Mouse (Mus musculus) brain, adult 2 months (tissue): ENCODE data around the gene Ets1.

Source experiments
- DNase-seq: peaks from one replicate; pipeline ENCODE4 v3.0.0; 2011; ENCODE audit warnings: low read depth, low spot score

Ets1 gene

GRCm38 (mm10) chr9:32711768-32712167, 75.7 kb downstream of the Ets1 start:
- no peak for DNase-seq

- no peak for DNase-seq
Measured at GRCm38 (mm10) chr9:32712383-32712910, 76.4 kb downstream of the Ets1 start.

GRCm38 (mm10) chr9:32713106-32713505, 77.1 kb downstream of the Ets1 start:
- DNase-seq = no peak

- no peak for DNase-seq
Measured at GRCm38 (mm10) chr9:32713790-32714189, 77.8 kb downstream of the Ets1 start.

GRCm38 (mm10) chr9:32714487-32714886, 78.5 kb downstream of the Ets1 start:
- no peak for DNase-seq

GRCm38 (mm10) chr9:32715806-32716466, 79.9 kb downstream of the Ets1 start:
- DNase-seq = peak; percentile 88

GRCm38 (mm10) chr9:32717268-32717920, 81.4 kb downstream of the Ets1 start:
- no peak for DNase-seq

- no peak for DNase-seq
Measured at GRCm38 (mm10) chr9:32717931-32718820, 82.2 kb downstream of the Ets1 start.

GRCm38 (mm10) chr9:32718868-32719267, 82.8 kb downstream of the Ets1 start:
- DNase-seq = no peak

GRCm38 (mm10) chr9:32719941-32720263, 83.9 kb downstream of the Ets1 start:
- no peak for DNase-seq

GRCm38 (mm10) chr9:32720264-32721031, 84.4 kb downstream of the Ets1 start:
- no peak for DNase-seq

- DNase-seq = no peak
Measured at GRCm38 (mm10) chr9:32721081-32721480, 85.1 kb downstream of the Ets1 start.

GRCm38 (mm10) chr9:32722205-32722604, 86.2 kb downstream of the Ets1 start:
- DNase-seq = no peak

- DNase-seq = no peak
Measured at GRCm38 (mm10) chr9:32722969-32723368, 86.9 kb downstream of the Ets1 start.

GRCm38 (mm10) chr9:32724131-32724825, 88.3 kb downstream of the Ets1 start:
- no peak for DNase-seq

GRCm38 (mm10) chr9:32725902-32726301, 89.9 kb downstream of the Ets1 start:
- no peak for DNase-seq

GRCm38 (mm10) chr9:32726595-32726994, 90.6 kb downstream of the Ets1 start:
- DNase-seq = no peak

GRCm38 (mm10) chr9:32727058-32727457, 91.0 kb downstream of the Ets1 start:
- no peak for DNase-seq

GRCm38 (mm10) chr9:32728306-32728705, 92.3 kb downstream of the Ets1 start:
- no peak for DNase-seq

GRCm38 (mm10) chr9:32728806-32729205, 92.8 kb downstream of the Ets1 start:
- DNase-seq = no peak

- DNase-seq = no peak
Measured at GRCm38 (mm10) chr9:32729207-32729606, 93.2 kb downstream of the Ets1 start.
